Mouse (Mus musculus) ES-Bruce4 (cell line): ENCODE data around the gene Efemp2.

Experiments used
- EP300 ChIP-seq: IDR thresholded peaks from 2 replicates; pipeline ENCODE4 v1.6.1; 2011; ENCODE audit warnings: low read depth, low read length; ENCODE audit not compliant: insufficient read depth
- POLR2A ChIP-seq: IDR thresholded peaks from one replicate; pipeline ENCODE4 v1.8.1; 2011; ENCODE audit warnings: low read length; ENCODE audit not compliant: insufficient read depth

- no peak for TF ChIP-seq EP300
- TF ChIP-seq POLR2A, result no peak
These were observed 29.3 kb upstream of the Efemp2 start for GRCm38 (mm10) chr19:5444371-5444908.
